In the genomic region with DNA sequence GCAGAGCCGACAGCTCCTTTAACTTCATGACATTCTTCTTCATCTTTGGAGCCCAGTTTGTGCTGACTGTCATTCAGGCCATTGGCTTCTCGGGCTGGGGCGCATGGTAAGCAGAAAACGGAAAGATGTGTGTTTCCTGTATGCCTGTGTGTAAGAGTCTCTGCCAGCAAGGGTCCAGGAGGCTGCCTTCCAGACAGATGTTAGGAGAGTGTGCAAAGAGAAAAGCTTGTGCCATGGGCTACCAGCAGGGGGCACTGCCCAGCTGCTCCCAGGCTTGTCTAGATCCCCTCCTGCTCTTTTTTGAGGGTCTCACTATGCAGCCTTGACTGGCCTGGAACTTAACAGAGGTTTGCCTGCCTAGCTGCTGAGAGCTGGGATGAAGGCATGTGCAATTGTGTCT, we compare ENCODE assay signal across 8 mouse cellular contexts. TPM values are rescaled to one million over a fixed set of nuclear protein-coding genes. Genes with fewer than 3 reads are reported as not detected.
A peak's percentile ranks its signal among the peaks of the same experiment; 100 is the strongest.
DNase-seq lines count a peak whose midpoint lies in the region; ATAC-seq and TF ChIP-seq lines count a peak whose summit lies in the region.

No protein-coding gene starts in this region.

- H3K9ac ChIP-seq in liver, adult 2 months (ENCODE audit: low read depth, low read length) = no peak overlapping the region
- H3K9ac ChIP-seq in neural tube, embryonic 11.5 days (ENCODE audit: low read length) = no peak overlapping the region

- H3K79me2 ChIP-seq in liver, adult 2 months (ENCODE audit: control insufficient read depth, insufficient read depth, low read length) = peaks cover 16% of the 10 kb centered on the region

- H3K27ac ChIP-seq in embryonic facial prominence, embryonic 10.5 days (replicated peaks) = no peak overlapping the region
- no peak overlapping the region for H3K27ac ChIP-seq in liver, adult 2 months (replicated peaks; ENCODE audit: insufficient read depth, low read depth, low read length)
- no peak overlapping the region for H3K27ac ChIP-seq in neural tube, embryonic 11.5 days (ENCODE audit: low read depth, low read length)

- H3K36me3 ChIP-seq in embryonic facial prominence, embryonic 10.5 days (replicated peaks) = peaks cover 99% of the 10 kb centered on the region
- no peaks in the 10 kb centered on the region for H3K36me3 ChIP-seq in liver, adult 2 months (ENCODE audit: control insufficient read depth, insufficient read depth, low read length)
- peaks cover 19% of the 10 kb centered on the region for H3K36me3 ChIP-seq in neural tube, embryonic 11.5 days (ENCODE audit: control insufficient read depth, insufficient read depth, low read length)

- no peaks in the 10 kb centered on the region for H3K4me1 ChIP-seq in embryonic facial prominence, embryonic 10.5 days
- peaks cover under 1% of the 10 kb centered on the region; the same call in 1 of the 2 replicates for H3K4me1 ChIP-seq in liver, adult 2 months (ENCODE audit: control insufficient read depth, insufficient read depth, low read length)
- H3K4me1 ChIP-seq in neural tube, embryonic 11.5 days (ENCODE audit: control insufficient read depth, insufficient read depth, low read length) = no peaks in the 10 kb centered on the region

- DNase-seq in adrenal gland, adult 2 months = peak; percentile 45
- no peak for DNase-seq in adrenal gland, adult 8-10 months
- peak; percentile 32 to 39 for DNase-seq in right cerebral cortex, adult 2 months (ENCODE audit: low spot score in 2 of 2)
- no peak for DNase-seq in right cerebral cortex, postnatal 10 days (ENCODE audit: low spot score in 2 of 2)
- peak; percentile 66 for DNase-seq in embryonic facial prominence, embryonic 10.5 days (ENCODE audit: low spot score)
- no peak for DNase-seq in liver, adult 2 months (ENCODE audit: extremely low read depth, low read depth, low spot score)
- peak; percentile 70 for DNase-seq in neural tube, embryonic 11.5 days (ENCODE audit: low spot score)
- no peak for DNase-seq in left cerebral cortex, postnatal 36 days (ENCODE audit: low spot score in 2 of 2)

- H3K4me2 ChIP-seq in neural tube, embryonic 11.5 days (ENCODE audit: low read depth) = no peak overlapping the region

- intact Hi-C loops in left cerebral cortex, postnatal 36 days (cut with DNase I) = loop anchor here (5.0 kb wide), 1 partner anchor 76 kb away; no protein-coding TSS in a partner anchor

- H3K27me3 ChIP-seq in embryonic facial prominence, embryonic 10.5 days (replicated peaks; ENCODE audit: low read depth, poor library complexity, severe bottlenecking) = no peaks in the 10 kb centered on the region
- H3K27me3 ChIP-seq in liver, adult 2 months (ENCODE audit: control insufficient read depth, insufficient read depth, low read length) = no peaks in the 10 kb centered on the region
- H3K27me3 ChIP-seq in neural tube, embryonic 11.5 days (ENCODE audit: control insufficient read depth, insufficient read depth, low read length) = no peaks in the 10 kb centered on the region

- peak; percentile 92 for TF ChIP-seq CTCF in liver, adult 2 months (IDR thresholded peaks at IDR 0.05; ENCODE audit: low read depth, low read length)

- no peaks in the 10 kb centered on the region for H3K9me3 ChIP-seq in embryonic facial prominence, embryonic 10.5 days
- H3K9me3 ChIP-seq in neural tube, embryonic 11.5 days (ENCODE audit: control insufficient read depth, low read length) = no peaks in the 10 kb centered on the region

- H3K4me3 ChIP-seq in embryonic facial prominence, embryonic 10.5 days = no peak overlapping the region
- no peak overlapping the region for H3K4me3 ChIP-seq in liver, adult 2 months (ENCODE audit: insufficient read depth, low read depth, low read length)
- H3K4me3 ChIP-seq in neural tube, embryonic 11.5 days (ENCODE audit: low read depth, low read length) = no peak overlapping the region

- WGBS in embryonic facial prominence, embryonic 10.5 days = 76% methylated on average over 4 of the region's 4 CpGs
- WGBS in liver, adult 2 months = 52% methylated on average over 4 of the region's 4 CpGs
- WGBS in neural tube, embryonic 11.5 days = 74% methylated on average over 4 of the region's 4 CpGs

- ATAC-seq in neural tube, embryonic 11.5 days (ENCODE audit: insufficient read depth, low FRiP score, low TSS enrichment) = no peak

- no peak for TF ChIP-seq POLR2A in liver, adult 2 months (IDR thresholded peaks at IDR 0.05; ENCODE audit: extremely low read depth, insufficient read depth, low read length)

RNA-seq across cellular contexts. Expression of a gene that starts 5.2 kb away (rescaled TPM):
- total RNA-seq in adrenal gland, adult 2 months (2021) = 1 to 10 TPM; 1.3 to 1.4 TPM
- polyA plus RNA-seq in adrenal gland, adult 2 months (2012; rRNA removed) = 2.2 and 2.3 TPM in 2 replicates
- total RNA-seq in adrenal gland, adult 8-10 months (2022) = 1 to 10 TPM; 1.0 to 4.8 (median 3.5) TPM
- polyA plus RNA-seq in embryonic facial prominence, embryonic 10.5 days (2016; fragmentation: Nextera tagmentation; extraction: Ambion mirVana) = 5.7 and 6.4 TPM in 2 replicates
- 0.28 and 0.34 TPM in 2 replicates for total RNA-seq in liver, adult 2 months (2014; rRNA removed)
- 0.54 and 0.70 TPM in 2 replicates for polyA plus RNA-seq in liver, adult 2 months (2012; rRNA removed)
- polyA plus RNA-seq in neural tube, embryonic 11.5 days (2014; fragmentation: Nextera tagmentation; extraction: Ambion mirVana) = 2.4 and 3.1 TPM in 2 replicates
- total RNA-seq in left cerebral cortex, postnatal 36 days (2021) = 1 to 10 TPM; 2.6 to 3.6 TPM

RNA-seq across cellular contexts. Expression of a gene that starts 8.3 kb away (rescaled TPM):
- 1 to 10 TPM; 2.0 to 4.0 TPM for total RNA-seq in adrenal gland, adult 2 months (2021)
- polyA plus RNA-seq in adrenal gland, adult 2 months (2012; rRNA removed) = 31.5 and 33.0 TPM in 2 replicates
- total RNA-seq in adrenal gland, adult 8-10 months (2022) = 1 to 10 TPM; 1.8 to 4.7 (median 2.9) TPM
- polyA plus RNA-seq in embryonic facial prominence, embryonic 10.5 days (2016; fragmentation: Nextera tagmentation; extraction: Ambion mirVana) = 10.9 and 14.1 TPM in 2 replicates
- 0.28 and 1.4 TPM in 2 replicates for total RNA-seq in liver, adult 2 months (2014; rRNA removed)
- 3.3 and 5.5 TPM in 2 replicates for polyA plus RNA-seq in liver, adult 2 months (2012; rRNA removed)
- polyA plus RNA-seq in neural tube, embryonic 11.5 days (2014; fragmentation: Nextera tagmentation; extraction: Ambion mirVana) = 8.0 and 10.9 TPM in 2 replicates
- total RNA-seq in left cerebral cortex, postnatal 36 days (2021) = 1 to 10 TPM; 1.7 to 4.0 TPM

RNA-seq across cellular contexts. Expression of a gene that starts 8.4 kb away (rescaled TPM):
- 10 to 100 TPM; 55.9 to 68.7 TPM for total RNA-seq in adrenal gland, adult 2 months (2021)
- 161 and 190 TPM in 2 replicates for polyA plus RNA-seq in adrenal gland, adult 2 months (2012; rRNA removed)
- 10 to 100 TPM; 58.7 to 79.9 (median 70.3) TPM for total RNA-seq in adrenal gland, adult 8-10 months (2022)
- 84.8 and 88.2 TPM in 2 replicates for polyA plus RNA-seq in embryonic facial prominence, embryonic 10.5 days (2016; fragmentation: Nextera tagmentation; extraction: Ambion mirVana)
- total RNA-seq in liver, adult 2 months (2014; rRNA removed) = 7.6 and 11.4 TPM in 2 replicates
- polyA plus RNA-seq in liver, adult 2 months (2012; rRNA removed) = 61.2 and 63.2 TPM in 2 replicates
- polyA plus RNA-seq in neural tube, embryonic 11.5 days (2014; fragmentation: Nextera tagmentation; extraction: Ambion mirVana) = 72.1 and 77.7 TPM in 2 replicates
- total RNA-seq in left cerebral cortex, postnatal 36 days (2021) = 10 to 100 TPM; 40.1 to 45.1 TPM

RNA-seq across cellular contexts. Expression of a gene that starts 11.6 kb away (rescaled TPM):
- total RNA-seq in adrenal gland, adult 2 months (2021) = 100 to 1,000 TPM; 110 to 133 TPM
- polyA plus RNA-seq in adrenal gland, adult 2 months (2012; rRNA removed) = 241 and 255 TPM in 2 replicates
- 100 to 1,000 TPM; 157 to 173 (median 165) TPM for total RNA-seq in adrenal gland, adult 8-10 months (2022)
- polyA plus RNA-seq in embryonic facial prominence, embryonic 10.5 days (2016; fragmentation: Nextera tagmentation; extraction: Ambion mirVana) = 198 TPM in 2 replicates
- total RNA-seq in liver, adult 2 months (2014; rRNA removed) = 54.4 and 56.1 TPM in 2 replicates
- polyA plus RNA-seq in liver, adult 2 months (2012; rRNA removed) = 110 and 123 TPM in 2 replicates
- polyA plus RNA-seq in neural tube, embryonic 11.5 days (2014; fragmentation: Nextera tagmentation; extraction: Ambion mirVana) = 117 TPM in 2 replicates
- total RNA-seq in left cerebral cortex, postnatal 36 days (2021) = 100 to 1,000 TPM; 208 to 256 TPM

RNA-seq across cellular contexts. Expression of a gene that starts 20.9 kb away (rescaled TPM):
- 100 to 1,000 TPM in 1 of 2 experiments, 10 to 100 TPM in 1; 86.5 to 104 TPM for total RNA-seq in adrenal gland, adult 2 months (2021)
- 613 and 625 TPM in 2 replicates for polyA plus RNA-seq in adrenal gland, adult 2 months (2012; rRNA removed)
- 100 to 1,000 TPM in 1 of 4 experiments, 10 to 100 TPM in 3; 97.0 to 101 (median 97.8) TPM for total RNA-seq in adrenal gland, adult 8-10 months (2022)
- 79.8 and 84.9 TPM in 2 replicates for polyA plus RNA-seq in embryonic facial prominence, embryonic 10.5 days (2016; fragmentation: Nextera tagmentation; extraction: Ambion mirVana)
- total RNA-seq in liver, adult 2 months (2014; rRNA removed) = 45.7 and 59.3 TPM in 2 replicates
- 194 and 205 TPM in 2 replicates for polyA plus RNA-seq in liver, adult 2 months (2012; rRNA removed)
- polyA plus RNA-seq in neural tube, embryonic 11.5 days (2014; fragmentation: Nextera tagmentation; extraction: Ambion mirVana) = 119 and 120 TPM in 2 replicates
- 100 to 1,000 TPM; 181 to 238 TPM for total RNA-seq in left cerebral cortex, postnatal 36 days (2021)

Comparison
In these comparisons a context has a peak if more than half of its experiments do, and no peak if none do; other contexts are left out.
1. DNase-seq: peak in adrenal gland, adult 2 months (single experiment), right cerebral cortex, adult 2 months (2 of 2), embryonic facial prominence, embryonic 10.5 days (single experiment) and neural tube, embryonic 11.5 days (single experiment); none in adrenal gland, adult 8-10 months (single experiment), right cerebral cortex, postnatal 10 days (0 of 2), liver, adult 2 months (single experiment) and left cerebral cortex, postnatal 36 days (0 of 2).